Mouse (Mus musculus) embryonic facial prominence, embryonic 11.5 days (tissue): Measurements from ENCODE around the gene Pbrm1. TPM values are rescaled to one million over a fixed set of nuclear protein-coding genes. Genes with fewer than 3 reads are reported as not detected.
A peak's percentile ranks its signal among the peaks of the same experiment; 100 is the strongest.

Source experiments
- ATAC-seq: fragments of 200-750 bp; cut with Nextera tagmentation; replicated peaks from 2 replicates; pipeline ENCODE4 v1.8.0; 2017; ENCODE audit warnings: low read depth; ENCODE audit not compliant: insufficient number of reproducible peaks, low FRiP score, low TSS enrichment
- DNase-seq: peaks from one replicate; pipeline ENCODE4 v3.0.0-alpha.2; 2015; ENCODE audit warnings: low spot score
- H3K27ac ChIP-seq: fragments of 300-500 bp; sonication (generic); replicated peaks from 2 replicates; pipeline ENCODE4 v1.5.1; 2014; ENCODE audit warnings: mild to moderate bottlenecking, low read depth, low read length, control low read depth
- H3K27me3 ChIP-seq: fragments of 300-500 bp; sonication (generic); 2 replicates; pipeline ENCODE4 v1.6.1; 2014; ENCODE audit warnings: mild to moderate bottlenecking, low read length, moderate library complexity, mixed read lengths; ENCODE audit not compliant: control insufficient read depth, insufficient read depth
- H3K36me3 ChIP-seq: fragments of 300-500 bp; sonication (generic); replicated peaks from 2 replicates; pipeline ENCODE4 v1.6.1; 2014; ENCODE audit warnings: low read depth, mild to moderate bottlenecking, low read length, moderate library complexity, mixed read lengths; ENCODE audit not compliant: control insufficient read depth, insufficient read depth
- H3K4me1 ChIP-seq: fragments of 300-500 bp; sonication (generic); 2 replicates; pipeline ENCODE4 v1.6.1; 2014; ENCODE audit warnings: low read length, mixed read lengths; ENCODE audit not compliant: control insufficient read depth, insufficient read depth
- H3K4me2 ChIP-seq: fragments of 300-500 bp; sonication (generic); 2 replicates; pipeline ENCODE4 v1.6.1; 2014; ENCODE audit warnings: low read depth, mild to moderate bottlenecking, control low read depth, low read length, moderate library complexity
- H3K4me3 ChIP-seq: fragments of 300-500 bp; sonication (generic); 2 replicates; pipeline ENCODE4 v1.5.1; 2014; ENCODE audit warnings: low read depth, low read length, control low read depth
- H3K9ac ChIP-seq: fragments of 300-500 bp; sonication (generic); replicated peaks from 2 replicates; pipeline ENCODE4 v1.6.1; 2014; ENCODE audit warnings: mild to moderate bottlenecking, control low read depth, low read length
- H3K9me3 ChIP-seq: fragments of 300-500 bp; sonication (generic); replicated peaks from 2 replicates; pipeline ENCODE4 v1.6.1; 2016; ENCODE audit warnings: mild to moderate bottlenecking, low read length, inconsistent platforms, mixed read lengths; ENCODE audit not compliant: control insufficient read depth
- WGBS: fragments of 180-500 bp; shearing (Covaris S2); extraction: QIAGEN DNeasy Blood & Tissue Kit; methylation state at CpG from one replicate; pipeline ENCODE4 v1.1.7; 2014; 5-methylcytosine and 5-hydroxymethylcytosine counted together
- polyA plus RNA-seq: library from polyadenylated mRNA; unstranded; fragments of >200 nt; fragmentation: Nextera tagmentation; extraction: Ambion mirVana; gene quantifications from 2 replicates; pipeline ENCODE4 v1.2.1, GENCODE M21; 2014

Gene Pbrm1
- polyA plus RNA-seq, 1 experiment from 2014 or later: 125 TPM

DNA sequence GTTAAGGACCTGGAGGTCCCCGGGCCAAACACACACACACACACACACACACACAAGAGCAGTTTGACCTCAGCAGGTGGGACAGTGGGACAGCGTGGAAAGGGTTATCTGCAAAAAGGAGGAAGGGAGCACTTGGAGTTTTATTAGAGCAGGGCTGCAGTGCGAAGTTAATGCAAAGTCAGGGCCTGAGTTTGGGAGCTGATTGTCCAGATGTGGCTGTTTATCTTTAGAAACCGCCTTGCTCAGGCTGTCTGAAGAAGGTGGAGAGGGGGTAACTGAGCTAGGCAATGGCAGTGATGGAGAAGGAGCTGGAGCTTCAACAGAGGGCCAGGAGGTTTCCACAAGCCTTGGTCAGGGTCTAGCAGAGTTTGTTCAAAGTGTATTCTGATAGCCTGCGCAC is 12.2 kb upstream of the Pbrm1 start:
- Histone ChIP-seq H3K9ac (no peak overlapping the region), H3K27me3 (no peaks in the 10 kb centered on the region), H3K4me1 (no peaks in the 10 kb centered on the region), H3K9me3 (no peaks in the 10 kb centered on the region), H3K36me3 (0 out of 2 replicates have a peak, but pooled peaks cover 2% of the 10 kb centered on the region), H3K4me3 (no peak overlapping the region), H3K27ac (no peak overlapping the region), H3K4me2 (no peak overlapping the region)
- no peak for ATAC-seq
- DNase-seq: no peak
- WGBS: 79% methylated on average over 5 of the region's 5 CpGs

- Histone ChIP-seq H3K27ac (no peak overlapping the region), H3K4me1 (no peaks in the 10 kb centered on the region), H3K36me3 (peaks cover 14% of the 10 kb centered on the region), H3K4me3 (no peak overlapping the region), H3K27me3 (no peaks in the 10 kb centered on the region), H3K4me2 (no peak overlapping the region), H3K9me3 (no peaks in the 10 kb centered on the region), H3K9ac (no peak overlapping the region)
- DNase-seq (no peak), ATAC-seq (no peak)
- 87% methylated on average over 3 of the region's 3 CpGs for WGBS
Measured at GRCm38 (mm10) chr14:31011588-31011987, 7.3 kb upstream of the Pbrm1 start.

DNA sequence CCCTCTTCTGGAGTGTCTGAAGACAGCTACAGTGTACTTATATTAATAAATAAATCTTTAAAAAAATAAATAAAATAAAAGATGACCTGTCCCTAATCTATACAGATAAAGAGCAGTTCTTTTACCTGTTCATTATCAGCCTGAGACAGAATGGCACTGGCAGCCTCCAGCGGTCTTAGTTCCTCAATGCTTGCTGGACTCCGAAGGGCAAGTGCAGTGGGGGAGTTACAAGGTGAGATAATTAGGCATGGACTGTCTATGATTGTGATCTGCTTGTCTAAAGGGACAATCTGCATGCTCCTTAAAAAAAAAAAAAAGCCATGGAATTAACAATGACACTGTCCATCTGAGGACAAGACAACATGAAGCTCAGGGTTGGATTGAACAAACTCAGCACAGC is 5.0 kb upstream of the Pbrm1 start:
- H3K9me3 ChIP-seq: no peaks in the 10 kb centered on the region
- DNase-seq: no peak
- ATAC-seq: no peak
- no peak overlapping the region for H3K27ac ChIP-seq
- H3K27me3 ChIP-seq: no peaks in the 10 kb centered on the region
- H3K9ac ChIP-seq: no peak overlapping the region
- no peak overlapping the region for H3K4me3 ChIP-seq
- H3K4me1 ChIP-seq: peaks cover 4% of the 10 kb centered on the region
- peaks cover 14% of the 10 kb centered on the region for H3K36me3 ChIP-seq
- 92% methylated on average over 2 of the region's 2 CpGs for WGBS
- H3K4me2 ChIP-seq: no peak overlapping the region

GRCm38 (mm10) chr14:31016063-31016462 is 2.9 kb upstream of the Pbrm1 start:
- Histone ChIP-seq H3K4me3 (no peak overlapping the region), H3K4me2 (no peak overlapping the region), H3K9me3 (no peaks in the 10 kb centered on the region), H3K4me1 (peaks cover 4% of the 10 kb centered on the region), H3K9ac (no peak overlapping the region), H3K27ac (no peak overlapping the region), H3K36me3 (peaks cover 13% of the 10 kb centered on the region), H3K27me3 (no peaks in the 10 kb centered on the region)
- ATAC-seq (no peak), DNase-seq (no peak)
- WGBS: 82% methylated on average over 1 of the region's 1 CpGs

GRCm38 (mm10) chr14:31017854-31018253 is 1.1 kb upstream of the Pbrm1 start:
- WGBS: 0% methylated on average over 2 of the region's 2 CpGs
- Histone ChIP-seq H3K4me3 (peak overlapping the region; percentile 83), H3K27me3 (no peaks in the 10 kb centered on the region), H3K9me3 (no peaks in the 10 kb centered on the region), H3K9ac (peak overlapping the region; percentile 98), H3K4me1 (peaks cover 4% of the 10 kb centered on the region), H3K4me2 (peak overlapping the region; percentile 55), H3K27ac (no peak overlapping the region), H3K36me3 (peaks cover 9% of the 10 kb centered on the region)
- DNase-seq (peak; percentile 43), ATAC-seq (no peak)

- Histone ChIP-seq H3K4me2 (peak overlapping the region; percentile 42), H3K27ac (peak overlapping the region; percentile 96), H3K9me3 (no peaks in the 10 kb centered on the region), H3K9ac (peak overlapping the region; percentile 98), H3K36me3 (peaks cover 12% of the 10 kb centered on the region), H3K4me1 (peaks cover 4% of the 10 kb centered on the region), H3K27me3 (no peaks in the 10 kb centered on the region), H3K4me3 (peak overlapping the region; percentile 83)
- peak; percentile 85 for DNase-seq
- peak; percentile 89 for ATAC-seq
- WGBS: 10% methylated on average over 30 of the region's 56 CpGs
Measured at GRCm38 (mm10) chr14:31019331-31020205, 630 bp downstream of the Pbrm1 start.

DNA sequence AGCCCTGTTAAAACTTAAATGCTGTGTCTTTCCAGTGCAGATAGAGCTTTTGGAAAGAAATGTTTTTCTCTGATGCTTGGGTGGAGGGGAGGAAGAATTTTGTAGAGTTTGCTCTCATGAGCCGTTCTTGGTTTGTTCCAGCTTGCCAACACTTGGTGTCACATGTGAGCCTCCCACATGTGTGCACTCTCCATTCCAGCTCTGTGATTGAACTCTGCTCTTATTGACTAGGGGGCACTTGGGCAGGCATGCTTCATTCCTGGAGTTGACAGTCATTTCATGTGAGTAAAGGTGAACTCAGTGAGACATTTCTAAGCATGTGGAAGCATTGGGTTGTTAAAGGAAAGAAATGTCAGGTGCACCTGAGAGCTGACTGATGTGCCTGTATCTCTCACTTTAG is 3.6 kb downstream of the Pbrm1 start:
- DNase-seq (no peak), ATAC-seq (no peak)
- H3K9me3 ChIP-seq: no peaks in the 10 kb centered on the region
- H3K27me3 ChIP-seq: no peaks in the 10 kb centered on the region
- H3K9ac ChIP-seq: no peak overlapping the region
- peaks cover 14% of the 10 kb centered on the region for H3K36me3 ChIP-seq
- H3K27ac ChIP-seq: no peak overlapping the region
- peaks cover under 1% of the 10 kb centered on the region; the same call in 1 of the 2 replicates for H3K4me1 ChIP-seq
- no peak overlapping the region for H3K4me3 ChIP-seq
- H3K4me2 ChIP-seq: no peak overlapping the region
- 69% methylated on average over 1 of the region's 1 CpGs for WGBS

- H3K9ac ChIP-seq: no peak overlapping the region
- peak; percentile 9 for DNase-seq
- ATAC-seq: no peak
- H3K27me3 ChIP-seq: no peaks in the 10 kb centered on the region
- no peak overlapping the region for H3K4me2 ChIP-seq
- WGBS: 72% methylated on average over 3 of the region's 3 CpGs
- H3K4me3 ChIP-seq: no peak overlapping the region
- H3K27ac ChIP-seq: no peak overlapping the region
- H3K4me1 ChIP-seq: no peaks in the 10 kb centered on the region
- H3K36me3 ChIP-seq: peaks cover 19% of the 10 kb centered on the region
- no peaks in the 10 kb centered on the region for H3K9me3 ChIP-seq
Measured at GRCm38 (mm10) chr14:31025785-31026184, 6.8 kb downstream of the Pbrm1 start.
